Mouse (Mus musculus) neutrophil, adult 5-6 weeks (primary cell): Measurements from ENCODE around the gene Tmbim4. TPM values are rescaled to one million over a fixed set of nuclear protein-coding genes. Genes with fewer than 3 reads are reported as not detected.

Source experiments
- ATAC-seq: fragments of 151-379, 151-347 bp; 2 replicates; pipeline ENCODE4 v1.8.0; 2017; ENCODE audit warnings: mild to moderate bottlenecking, moderate TSS enrichment; ENCODE audit not compliant: insufficient number of reproducible peaks, poor library complexity, low FRiP score, severe bottlenecking; ENCODE audit errors: extremely low read depth
- total RNA-seq: library from RNA; stranded (forward); fragments of 200-1000 nt; gene quantifications from 2 replicates; pipeline ENCODE4 v1.2.3, GENCODE M21; 2017

The Tmbim4 gene
- total RNA-seq = 96.5 and 104 TPM in 2 replicates

DNA sequence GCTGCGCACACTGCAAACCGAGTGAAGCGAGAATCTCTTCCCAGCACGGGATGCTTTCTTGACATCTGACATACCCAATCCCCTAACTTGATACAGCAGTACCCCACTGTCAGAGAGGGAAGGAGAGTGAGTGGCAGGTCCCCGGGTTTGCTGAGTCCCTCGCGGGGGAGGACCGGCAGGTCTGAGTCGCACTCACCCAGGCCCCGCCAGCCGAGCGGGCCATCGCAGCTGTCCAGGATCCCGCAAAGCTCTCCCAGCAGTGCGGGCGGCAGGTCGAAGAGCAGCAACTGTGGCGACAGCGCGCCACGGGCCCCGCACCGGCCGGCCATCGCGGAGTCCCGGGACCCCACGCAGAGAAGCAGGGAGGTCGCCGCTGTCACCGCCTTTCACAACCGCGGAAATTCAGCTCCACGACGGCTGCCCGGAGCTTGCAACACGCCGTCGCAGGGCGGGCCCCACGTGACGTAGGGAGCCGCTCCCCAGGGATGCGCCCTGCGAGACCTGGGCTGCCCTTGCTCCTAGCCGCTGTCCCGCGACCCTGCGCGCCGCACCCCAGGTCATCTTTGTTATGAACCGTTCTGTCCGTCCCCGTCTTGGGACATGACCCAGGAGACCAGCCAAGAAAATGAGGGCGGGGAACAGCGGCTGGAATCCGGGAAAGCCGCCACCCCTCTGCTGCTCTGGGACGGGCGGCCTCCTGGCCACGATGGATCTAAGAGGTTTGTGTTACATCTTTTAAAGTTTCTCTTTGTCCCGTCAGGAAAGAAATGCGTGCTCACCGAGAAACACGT lies at the start of gene Tmbim4:
Gene Tmbim4, plus strand, starts transcription at position 460 of the 791 bp plus-strand sequence.
- peak; percentile 47 for ATAC-seq

DNA sequence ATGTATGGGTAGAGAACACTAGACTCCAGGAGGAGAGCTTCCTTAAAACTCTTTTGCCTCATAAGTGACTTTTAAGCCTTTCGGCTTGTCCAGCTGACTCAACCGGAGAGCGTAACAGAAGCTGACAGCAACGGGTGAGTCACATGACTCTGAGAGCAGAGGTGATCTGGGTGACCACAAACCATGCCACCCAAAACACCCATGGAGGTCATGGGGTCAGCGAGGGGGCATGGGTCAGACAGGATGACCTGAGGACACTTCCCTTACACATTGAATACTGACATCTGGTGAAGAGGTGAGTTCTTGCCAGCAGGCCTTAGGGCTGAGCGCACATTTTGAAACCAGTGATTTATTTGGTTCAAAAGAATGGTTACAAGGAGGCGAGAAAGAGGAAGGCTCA lies 49.7 kb upstream of the Tmbim4 start:
- ATAC-seq = no peak

DNA sequence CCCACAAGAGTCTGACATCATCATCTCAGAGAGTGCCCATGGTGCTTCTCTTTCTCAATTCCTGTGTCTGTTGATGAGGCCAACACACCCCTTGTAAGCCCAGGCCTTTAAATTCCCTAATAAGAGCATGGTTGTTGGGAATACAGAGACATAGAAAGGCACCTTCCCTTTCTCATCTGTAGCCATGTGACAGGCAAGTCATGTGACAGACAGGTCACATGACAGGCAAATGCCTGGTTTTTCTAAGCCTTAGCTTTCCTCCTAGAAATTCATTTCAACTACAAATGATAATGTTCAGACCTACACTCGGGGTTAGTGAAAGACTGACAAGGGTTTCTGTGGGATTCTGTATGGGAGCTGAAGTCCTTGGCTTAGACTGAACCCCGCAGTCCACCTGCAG lies 47.5 kb upstream of the Tmbim4 start:
- no peak for ATAC-seq

DNA sequence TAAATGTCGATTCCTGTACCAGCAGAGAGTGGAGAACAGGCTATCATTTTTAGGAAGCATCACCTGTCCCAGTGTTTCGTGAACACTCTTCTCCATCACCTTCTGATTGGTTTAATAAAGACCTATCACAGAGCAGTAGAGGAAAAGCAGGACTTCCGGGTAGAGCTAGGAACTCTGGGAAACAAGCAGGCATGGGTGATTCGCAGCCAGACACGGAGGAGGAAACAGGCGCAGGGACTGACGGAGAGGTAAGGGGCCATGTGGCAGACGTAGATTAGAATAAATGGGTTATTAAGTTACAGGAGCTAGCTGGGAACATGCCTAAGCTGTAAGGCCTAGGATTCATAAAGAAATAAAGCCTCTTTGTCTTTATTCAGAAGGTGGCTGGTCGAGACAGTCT lies 40.9 kb upstream of the Tmbim4 start:
- ATAC-seq = no peak

DNA sequence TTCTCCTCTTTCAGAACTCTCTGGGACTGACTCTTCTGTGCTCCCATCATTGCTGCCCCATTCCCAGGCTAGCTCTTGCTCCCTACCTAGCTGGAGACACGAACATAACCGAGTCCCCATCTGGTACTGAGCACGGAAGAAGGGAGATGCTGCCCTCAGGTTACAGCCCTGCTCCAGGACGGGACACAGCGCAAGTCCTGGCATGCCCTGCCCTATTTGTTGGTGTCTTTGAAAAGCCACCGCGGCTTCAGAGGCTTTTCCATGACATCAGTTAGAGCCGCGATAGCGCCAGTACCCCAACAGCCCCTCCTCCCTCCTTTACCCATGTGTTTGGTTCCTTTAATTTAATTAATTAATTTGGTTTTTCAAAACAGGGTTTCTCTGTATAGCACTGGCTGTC lies 38.5 kb upstream of the Tmbim4 start:
- no peak for ATAC-seq

DNA sequence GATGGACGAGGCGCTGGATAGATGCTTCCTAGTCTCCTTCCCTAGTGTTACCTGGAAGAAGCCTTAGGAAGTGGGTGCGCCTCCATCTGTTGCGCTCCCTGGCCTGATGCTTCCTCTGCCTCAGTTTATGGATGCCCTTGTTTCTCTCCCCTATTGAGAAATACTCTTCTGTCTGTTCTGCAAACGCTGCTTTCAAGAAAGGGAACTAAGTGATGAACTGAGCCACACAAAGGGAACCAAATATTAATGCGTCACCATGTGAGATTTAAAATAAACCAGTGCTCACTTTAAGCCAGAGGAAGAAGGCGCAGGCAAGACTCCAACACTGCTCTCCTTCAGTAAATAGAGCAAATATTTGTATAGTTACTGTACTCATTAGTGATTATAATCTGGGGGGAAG lies 37.9 kb upstream of the Tmbim4 start:
- peak; percentile 82 for ATAC-seq

DNA sequence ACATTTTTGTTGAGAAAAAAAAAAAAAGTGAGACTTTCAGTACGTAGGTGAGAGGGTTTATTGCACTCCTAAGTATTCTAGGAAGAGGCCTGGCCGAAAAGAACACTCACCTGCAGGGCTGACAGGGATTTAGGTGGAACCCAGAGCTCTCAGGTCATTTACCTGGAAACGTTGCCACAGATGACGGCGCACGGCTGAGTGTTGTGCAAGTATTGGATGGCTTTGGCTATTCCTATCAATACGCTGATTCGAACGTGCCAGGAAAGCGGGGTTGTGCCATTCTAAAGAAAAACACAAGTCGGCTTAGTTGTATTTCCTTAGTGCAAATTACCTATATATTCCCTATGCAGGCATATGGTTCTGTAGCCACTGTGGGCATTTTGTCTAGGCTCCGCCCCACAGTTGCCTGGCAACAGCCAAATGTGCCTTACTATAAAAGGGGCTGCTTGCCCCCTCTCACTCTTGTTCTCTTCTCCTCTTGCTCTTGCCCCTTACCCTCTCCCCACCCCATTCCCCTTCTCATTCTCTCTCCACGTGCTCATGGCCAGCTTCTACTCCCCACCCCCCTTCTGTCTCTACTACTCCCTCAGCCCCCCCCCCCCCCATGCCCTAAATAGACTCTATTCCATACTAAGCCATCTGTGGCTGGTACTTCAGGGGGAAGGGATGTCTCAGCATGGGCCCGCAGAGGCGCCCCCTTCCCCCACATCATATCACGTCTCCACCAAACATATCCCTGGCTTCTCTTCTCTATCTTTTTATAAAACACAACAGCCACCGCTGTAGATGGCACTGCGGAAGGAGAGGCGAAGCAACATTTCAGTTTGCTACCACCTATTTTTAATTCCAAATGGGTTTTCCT lies 36.2 kb upstream of the Tmbim4 start:
- no peak for ATAC-seq

DNA sequence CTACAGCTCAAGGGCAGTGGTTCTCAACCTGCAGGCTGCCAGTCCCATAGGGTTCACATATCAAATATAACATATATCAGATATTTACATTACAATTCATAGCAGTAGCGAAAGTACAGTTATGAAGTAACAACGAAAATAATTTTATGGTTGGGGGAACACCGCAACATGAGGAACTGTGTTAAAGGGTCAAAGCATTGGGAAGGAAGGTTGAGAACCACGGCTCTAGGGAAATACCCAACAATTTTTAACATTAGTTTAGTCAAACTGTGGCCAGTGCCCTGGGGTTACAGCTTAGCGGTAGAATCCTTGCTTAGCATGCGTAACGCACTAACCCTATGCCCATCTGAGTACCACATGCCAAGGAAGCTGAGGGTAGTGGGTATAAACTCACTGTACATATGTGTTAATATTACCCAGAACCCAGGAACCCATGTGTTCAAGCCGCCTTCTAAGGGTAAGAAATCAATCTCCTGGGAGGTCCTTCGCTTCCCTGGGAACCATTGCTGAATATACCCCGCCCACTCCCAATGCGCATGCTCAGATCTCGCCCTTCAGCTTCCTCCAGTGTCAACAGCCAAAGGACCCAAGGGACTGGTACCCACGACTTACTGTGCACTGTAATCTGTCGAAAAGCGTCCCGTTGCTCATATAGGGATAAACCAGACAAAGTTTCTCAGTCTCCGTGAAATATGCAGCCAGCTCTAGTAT lies 35.4 kb upstream of the Tmbim4 start:
- ATAC-seq = no peak

DNA sequence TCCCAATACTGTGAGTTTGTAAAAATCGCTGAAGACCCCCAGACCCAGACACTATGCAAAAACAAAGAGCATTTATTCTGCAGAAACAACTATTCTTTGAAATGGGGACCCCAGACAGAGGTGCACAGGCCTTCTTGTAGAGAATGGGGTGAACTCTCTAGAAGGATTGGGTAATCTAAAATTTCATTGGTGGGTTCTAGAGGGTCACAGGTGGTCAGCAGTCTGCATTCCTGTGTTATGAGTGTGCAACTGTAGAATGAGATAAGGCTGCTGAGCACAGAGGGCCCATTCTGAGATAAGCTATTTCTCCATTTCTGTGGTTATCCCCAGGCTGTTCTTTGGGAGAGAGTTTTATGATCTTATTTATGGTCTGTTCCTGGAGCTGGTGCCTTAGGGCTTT lies 33.3 kb upstream of the Tmbim4 start:
- no peak for ATAC-seq

DNA sequence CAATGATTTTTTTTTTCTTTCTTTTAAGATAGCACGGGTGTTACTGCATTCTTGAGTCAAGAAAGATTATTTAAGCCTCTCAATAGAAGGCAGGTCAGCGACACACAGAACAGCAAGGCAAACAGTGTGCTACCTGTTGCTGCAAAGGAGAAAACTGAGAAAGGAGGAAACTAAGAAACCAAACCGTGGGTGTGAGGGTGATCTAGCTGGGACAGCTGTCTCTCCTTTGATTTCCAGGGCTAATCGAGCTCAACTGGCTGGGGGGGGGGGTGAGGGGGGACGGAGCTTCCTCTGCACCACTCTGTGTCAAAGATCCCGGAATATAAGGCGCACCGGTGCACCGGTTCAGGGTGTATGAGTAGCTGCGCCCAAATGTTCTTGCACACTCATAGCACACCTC lies 32.3 kb upstream of the Tmbim4 start:
- ATAC-seq = no peak

DNA sequence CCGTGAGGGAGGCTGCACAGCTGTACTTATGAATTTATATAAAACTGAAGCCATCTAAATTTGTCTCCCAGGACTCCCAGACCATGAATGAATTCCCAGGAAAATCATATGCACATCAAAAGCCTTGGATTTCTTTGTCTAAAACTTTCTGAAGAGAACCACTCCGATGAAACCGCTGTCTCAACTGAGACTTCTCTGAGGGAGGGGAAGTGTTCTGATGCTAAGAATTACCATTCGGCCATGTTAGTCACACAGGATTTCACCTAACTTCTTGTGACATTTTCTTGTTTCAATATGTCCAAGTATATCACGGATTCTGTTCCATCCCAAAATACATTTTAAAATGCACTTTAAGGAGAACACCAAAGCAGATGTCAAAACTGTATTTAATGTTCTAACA lies 31.5 kb upstream of the Tmbim4 start:
- no peak for ATAC-seq

DNA sequence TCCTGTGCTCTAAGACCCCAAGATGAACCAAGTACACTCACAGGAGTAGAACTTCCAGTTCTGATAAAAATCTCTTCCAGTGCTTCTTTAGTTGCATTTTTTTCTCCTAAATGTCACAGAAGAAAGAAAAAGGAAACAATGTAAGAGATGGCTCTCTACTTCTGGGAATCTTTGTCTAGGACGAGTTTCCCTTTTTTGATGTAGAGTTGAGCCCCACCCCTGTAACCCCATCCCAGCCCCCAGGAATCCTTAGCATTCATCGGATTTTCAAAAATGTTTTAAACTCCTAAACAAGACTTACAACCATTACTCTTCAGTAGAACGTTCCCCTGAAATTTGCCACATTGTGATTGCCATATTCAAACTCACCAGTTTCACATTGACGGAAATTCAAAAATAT lies 31.1 kb upstream of the Tmbim4 start:
- ATAC-seq = no peak

DNA sequence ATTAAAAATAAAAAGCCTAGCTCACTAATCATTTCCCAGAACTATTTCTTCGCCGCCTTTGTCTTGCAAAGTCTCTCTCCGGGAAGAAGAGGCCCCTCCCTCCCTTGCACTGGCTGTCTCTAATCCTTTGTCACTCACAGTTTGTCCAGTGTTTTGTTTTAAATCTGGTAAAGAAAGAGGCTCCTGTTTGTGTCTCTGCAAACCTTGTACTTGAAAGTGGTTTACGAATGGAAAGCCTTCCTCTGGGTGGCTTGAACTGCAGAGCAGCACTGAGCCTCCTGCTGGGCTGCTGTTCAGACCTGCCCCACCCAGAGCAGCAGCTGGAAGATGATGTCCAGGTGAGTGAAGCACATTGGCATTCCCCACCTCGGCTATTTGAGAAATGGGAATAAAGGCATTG lies 30.1 kb upstream of the Tmbim4 start:
- no peak for ATAC-seq

DNA sequence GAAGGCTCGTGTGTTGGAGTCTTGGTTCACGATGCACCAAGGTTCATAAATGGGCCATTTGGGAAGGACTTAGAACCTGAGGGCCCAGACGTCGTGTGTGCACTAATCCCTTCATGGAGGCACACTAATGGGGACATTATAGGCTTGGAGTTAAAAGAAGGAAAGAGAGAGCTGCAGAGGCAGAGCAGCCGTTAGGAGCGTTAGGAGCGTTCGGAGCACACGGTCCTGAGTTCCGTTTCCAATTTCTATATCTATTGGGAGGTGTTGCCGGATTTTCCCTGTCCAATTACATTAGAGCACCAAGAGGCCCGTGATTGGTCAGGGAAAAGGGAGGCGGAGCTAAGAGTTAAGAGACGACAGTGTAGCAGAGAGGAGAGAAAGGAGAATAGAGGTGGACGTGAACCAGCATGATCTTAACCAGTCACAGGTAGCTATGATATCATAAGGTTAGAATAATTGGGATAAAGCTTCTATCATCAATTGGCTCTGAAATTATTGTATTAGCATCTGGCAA lies 27.1 kb upstream of the Tmbim4 start:
- ATAC-seq = no peak

DNA sequence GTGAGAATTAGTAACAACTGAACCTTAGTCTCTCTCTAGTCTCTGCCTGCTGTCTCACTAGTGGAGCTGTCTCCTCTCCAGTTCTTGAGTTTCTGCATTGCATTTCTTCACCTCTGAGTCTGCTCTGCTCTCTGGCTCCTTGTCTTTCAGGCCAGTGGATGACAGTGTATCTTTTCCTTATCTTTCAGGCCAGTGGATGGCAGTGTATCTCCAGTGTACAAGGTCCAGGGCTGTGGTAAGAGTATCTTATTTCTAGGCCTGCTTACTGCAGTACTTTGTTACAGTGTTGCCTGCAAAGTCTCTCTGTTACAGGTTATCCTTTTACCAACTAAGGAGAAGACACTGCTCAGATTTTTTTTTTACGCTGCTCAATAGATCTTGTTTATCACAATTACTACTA lies 18.5 kb upstream of the Tmbim4 start:
- peak; percentile 88 for ATAC-seq

DNA sequence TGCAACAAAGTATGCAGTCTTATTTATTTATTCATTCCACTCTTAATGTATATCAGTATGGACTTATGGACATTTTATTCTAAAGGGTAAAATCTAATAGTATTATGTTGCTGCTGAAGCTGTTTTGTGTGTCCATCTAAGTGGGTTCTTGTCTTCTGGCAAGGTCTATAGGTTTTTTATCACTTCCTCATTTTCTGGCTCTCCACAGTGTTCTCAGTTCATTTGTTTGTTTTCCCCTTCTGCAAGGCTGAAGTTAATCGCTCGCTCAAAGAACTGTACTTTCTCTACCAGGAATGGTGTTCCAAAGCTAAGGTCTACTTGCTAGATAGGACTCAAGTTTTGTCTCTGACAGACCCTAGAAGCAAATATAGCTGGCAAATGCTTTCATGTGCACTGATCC lies 18.0 kb upstream of the Tmbim4 start:
- no peak for ATAC-seq

DNA sequence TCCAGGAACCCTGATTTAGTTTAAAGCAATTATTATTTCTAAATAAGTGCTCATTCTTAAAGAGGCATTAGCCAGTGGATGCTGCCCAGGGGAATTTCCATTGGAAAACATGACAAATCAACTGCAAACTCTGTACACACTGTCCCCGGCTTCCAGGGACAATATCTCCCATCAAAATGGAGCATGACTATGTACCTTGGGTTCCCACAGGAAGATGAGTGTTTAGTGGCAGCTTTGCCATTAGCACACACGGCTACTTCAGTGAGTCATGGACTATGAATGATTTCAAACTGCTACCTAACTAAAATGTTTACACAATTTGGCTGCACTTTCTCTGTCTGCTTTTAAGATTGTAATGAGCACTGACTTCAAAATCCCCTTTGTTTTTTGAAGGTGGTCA lies 12.9 kb upstream of the Tmbim4 start:
- ATAC-seq = no peak

DNA sequence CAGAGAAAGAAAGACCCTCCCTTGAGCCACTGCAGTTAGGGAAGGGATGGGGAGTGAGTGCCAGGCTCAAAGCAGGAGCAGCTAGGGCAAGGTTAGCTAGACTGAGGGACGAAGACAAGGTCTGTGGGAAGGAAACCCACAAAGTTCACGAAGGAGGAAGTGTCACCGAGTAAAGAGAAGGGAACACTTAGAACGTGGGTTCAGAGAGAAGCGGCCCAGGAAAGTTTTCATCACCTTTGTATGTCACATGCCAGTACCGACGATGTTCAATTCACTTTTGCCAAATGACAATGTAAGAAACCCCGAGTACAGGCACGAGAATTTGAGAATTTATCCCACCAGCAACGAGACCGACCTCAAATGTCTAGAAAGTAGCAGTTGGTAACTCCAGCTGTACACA lies 12.1 kb upstream of the Tmbim4 start:
- ATAC-seq = peak; percentile 40; the same call in 1 of the 2 replicates

DNA sequence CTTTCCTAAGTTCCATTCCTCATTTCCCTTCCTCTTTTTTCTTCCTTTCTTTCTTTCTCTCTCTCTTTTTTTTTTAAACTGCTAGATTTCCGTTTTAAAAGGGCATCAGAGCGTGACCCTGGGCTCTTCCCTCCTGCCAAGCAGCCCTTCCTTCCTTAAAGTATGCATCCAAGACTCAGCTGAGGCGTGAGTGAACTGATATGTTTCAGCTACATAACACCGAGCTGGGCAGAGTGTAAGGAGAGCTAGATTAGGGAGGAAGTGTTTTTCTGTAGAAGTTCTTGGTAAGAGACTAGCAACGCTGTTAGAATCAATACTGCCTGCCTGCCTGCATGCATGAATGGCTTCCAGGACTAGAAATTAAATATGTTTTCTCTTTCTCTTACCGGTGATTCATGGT lies 11.6 kb upstream of the Tmbim4 start:
- no peak for ATAC-seq
